Mouse (Mus musculus) lung, adult 2 months (tissue): ENCODE measurements around the gene Zfp78.
"Not testable (repeated sequence)": the region's sequence is repeated elsewhere in the genome, so short reads cannot be mapped to it uniquely, and the experiment has no call there.

ENCODE experiments used
- CTCF ChIP-seq: fragments of 200-500 bp; IDR thresholded peaks from 2 replicates; pipeline ENCODE4 v1.5.1; 2011; ENCODE audit warnings: mild to moderate bottlenecking, low read length, control low read depth; ENCODE audit not compliant: insufficient read depth
- POLR2A ChIP-seq: fragments of 200-500 bp; IDR thresholded peaks from 2 replicates; pipeline ENCODE4 v1.6.1; 2011; ENCODE audit warnings: low read depth, mild to moderate bottlenecking, control low read depth, low read length, borderline replicate concordance; ENCODE audit errors: extremely low read depth

GRCm38 (mm10) chr7:6368146-6368545, 5.1 kb downstream of the Zfp78 start:
- TF ChIP-seq CTCF, POLR2A: not testable (repeated sequence)
